Mouse (Mus musculus) myocyte (in vitro differentiated cells): ENCODE results near the gene Ntrk3.

Experiments
- E2F4 ChIP-seq: IDR thresholded peaks from one replicate; pipeline ENCODE4 v1.6.1; 2011; ENCODE audit warnings: mild to moderate bottlenecking, control low read depth, moderate library complexity; ENCODE audit not compliant: insufficient read depth
- MYOD1 ChIP-seq, 3 experiments: IDR thresholded peaks; one replicate each; pipeline ENCODE4 v1.6.1; 2011; ENCODE audit warnings: control low read depth in 2 of 3, low read depth in 2 of 3, mild to moderate bottlenecking in 2 of 3, moderate library complexity in 1 of 3; ENCODE audit not compliant: insufficient read length in 2 of 3, control insufficient read depth in 1 of 3
- POLR2A ChIP-seq: IDR thresholded peaks from one replicate; pipeline ENCODE4 v1.6.1; 2011; ENCODE audit warnings: low read depth, mild to moderate bottlenecking, control low read depth, moderate library complexity; ENCODE audit not compliant: insufficient read length
- TCF12 ChIP-seq: IDR thresholded peaks from one replicate; pipeline ENCODE4 v1.6.1; 2011; ENCODE audit warnings: mild to moderate bottlenecking, control low read depth; ENCODE audit not compliant: poor library complexity, insufficient read depth, severe bottlenecking

- TF ChIP-seq E2F4 (no peak), TCF12 (no peak), MYOD1 (IDR thresholded peaks at IDR 0.05; ENCODE audit: control insufficient read depth in 1 of 3, insufficient read length in 2 of 3, low read depth in 2 of 3) (no peak), POLR2A (no peak)
Measured at GRCm38 (mm10) chr7:78144849-78145248, 593.0 kb downstream of the Ntrk3 start.
